Mouse (Mus musculus) sigmoid colon, adult 10 weeks (tissue): Measurements from ENCODE around the gene Ppp1r3e. TPM values are rescaled to one million over a fixed set of nuclear protein-coding genes. Genes with fewer than 3 reads are reported as not detected.

Source experiments
- polyA plus RNA-seq: library from polyadenylated mRNA; stranded (reverse); fragments of 350-450 nt; fragmentation: Illumina TruSeq; extraction: RNeasy Lipid Tissue Mini Kit (QIAGEN cat#74804); gene quantifications from one replicate; pipeline ENCODE4 v1.2.3, GENCODE M21; 2014; ENCODE audit warnings: low read depth, low replicate concordance

The Ppp1r3e gene
- 5.7 TPM for polyA plus RNA-seq

DNA sequence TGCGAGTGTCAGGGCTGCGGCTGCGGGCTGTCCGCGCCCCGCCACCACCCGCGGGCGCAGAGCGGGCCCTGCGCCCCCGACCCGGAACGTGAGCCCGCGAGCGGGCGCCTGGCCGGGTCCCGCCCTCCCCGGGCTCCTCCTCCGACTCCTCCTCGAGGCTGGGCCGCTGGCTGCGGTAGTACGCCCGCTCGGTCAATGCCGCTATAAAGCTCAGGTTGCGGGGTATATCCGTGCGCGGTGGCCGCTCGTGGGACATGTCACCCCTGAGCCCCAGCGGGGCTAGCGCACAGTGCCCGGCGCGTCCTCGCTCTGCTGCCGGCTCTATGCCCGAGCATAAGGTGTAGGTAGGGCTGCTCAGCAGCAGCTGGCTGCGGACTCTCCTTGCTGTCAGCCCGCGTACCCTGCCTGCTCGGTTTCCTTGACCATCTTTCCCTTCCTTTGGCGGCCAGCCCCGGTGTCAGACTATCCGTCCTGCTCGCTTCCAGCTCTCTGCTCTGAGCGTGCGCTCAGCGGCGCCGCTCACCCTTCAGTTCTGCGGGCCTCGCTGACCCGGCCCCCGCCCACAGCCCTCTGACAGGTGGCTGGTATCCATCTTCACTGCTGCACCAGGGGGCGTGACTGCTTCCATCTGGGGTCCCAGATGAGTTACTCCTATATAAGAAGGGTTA, at the start of gene Ppp1r3e:
TSS of gene Ppp1r3e (minus strand) at position 503 of the 668 bp plus-strand sequence.

DNA sequence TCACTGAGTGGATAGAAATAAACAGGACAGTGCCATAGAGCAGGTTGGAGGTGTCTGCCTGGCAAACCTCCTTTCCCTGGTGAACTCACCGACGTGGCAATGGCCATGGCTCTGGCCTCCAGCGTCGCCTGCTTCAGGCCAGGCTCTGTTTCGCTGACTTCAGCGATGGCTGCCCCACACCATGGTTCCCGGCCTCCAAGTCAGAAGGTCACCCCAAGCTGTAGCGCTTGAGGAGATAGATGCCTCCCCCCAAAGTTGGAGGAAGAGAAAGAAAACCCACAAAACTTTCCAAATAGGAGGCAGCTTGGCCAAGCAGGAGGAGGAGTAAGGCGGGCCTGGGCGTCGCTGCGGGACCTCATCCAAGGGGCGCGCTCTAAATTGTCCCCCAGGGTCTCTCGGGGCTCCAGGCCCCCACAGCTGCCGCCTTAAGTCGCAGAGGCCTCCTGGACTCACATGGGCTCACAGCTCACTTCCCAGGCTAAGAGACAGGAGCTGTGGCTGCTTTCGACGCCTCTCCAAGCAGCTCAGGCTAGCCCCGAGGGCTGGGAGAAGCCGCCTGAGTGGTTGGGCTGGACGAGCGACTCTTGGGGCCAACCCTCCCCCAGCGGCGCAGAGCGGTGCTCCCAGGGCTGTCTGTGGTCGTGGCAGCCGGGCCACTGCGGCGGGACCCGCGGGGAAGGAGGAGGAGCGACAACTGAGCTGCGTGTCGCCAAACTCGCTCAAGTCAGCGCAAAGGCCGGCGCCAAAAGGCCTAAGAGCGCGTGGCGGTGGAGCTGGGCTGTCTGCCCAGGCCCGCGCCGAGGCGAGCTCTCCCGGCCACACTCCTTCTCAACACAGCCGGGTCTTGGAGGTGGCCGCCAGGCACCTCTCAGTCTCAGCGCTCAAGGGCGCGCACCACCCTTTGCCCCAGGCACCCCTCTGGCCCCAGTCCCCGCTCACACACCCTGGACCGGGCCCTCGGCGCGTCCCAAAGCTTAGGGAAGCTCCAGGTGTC, 48.3 kb upstream of the Ppp1r3e start, which contains the start of gene Efs:
TSS of gene Efs (minus strand) at position 778 of the 994 bp plus-strand sequence.

DNA sequence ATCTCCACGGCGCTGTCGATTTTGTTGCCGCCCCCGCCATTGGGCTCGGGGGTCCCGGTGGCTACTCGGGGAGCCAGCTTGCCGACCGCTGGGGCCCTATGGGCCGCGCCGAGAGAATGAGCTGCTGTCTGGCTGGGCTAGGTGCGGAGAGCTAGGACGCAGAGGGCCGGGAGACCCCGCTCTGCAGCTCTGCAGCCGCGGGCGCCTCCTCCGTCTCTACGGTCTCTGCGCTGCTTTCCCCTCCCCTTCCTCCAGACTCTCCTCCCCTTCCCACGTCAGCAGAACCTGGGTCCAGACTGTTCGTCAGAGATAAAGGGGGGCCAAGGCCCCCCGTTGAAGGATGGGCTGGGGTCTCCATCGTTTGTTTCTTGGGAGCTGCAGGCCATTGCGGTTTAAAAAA, 35.5 kb upstream of the Ppp1r3e start, which contains the start of gene Slc22a17:
TSS of gene Slc22a17 (minus strand) at position 247 of the 400 bp plus-strand sequence.

DNA sequence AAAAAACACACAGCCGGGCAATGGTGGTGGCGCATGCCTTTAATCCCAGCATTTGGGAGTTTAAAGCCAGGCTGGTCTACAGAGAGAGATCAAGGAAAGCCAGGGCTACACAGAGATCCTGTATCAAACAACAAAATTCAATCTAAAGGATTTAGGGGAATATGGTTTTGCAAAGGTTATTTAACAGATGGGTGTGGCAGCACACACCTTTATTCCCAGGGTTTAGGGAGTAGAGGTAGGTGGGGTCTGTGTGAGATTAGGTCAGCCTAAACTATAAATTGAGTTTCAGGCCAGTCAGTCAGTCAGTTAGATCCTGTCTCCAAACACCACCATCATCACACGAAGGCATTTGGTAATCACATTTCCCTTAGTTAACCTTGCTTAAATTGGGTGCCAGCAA, 14.8 kb upstream of the Ppp1r3e start, which contains the start of gene Pabpn1:
TSS of gene Pabpn1 (plus strand) at position 301 of the 400 bp plus-strand sequence.

DNA sequence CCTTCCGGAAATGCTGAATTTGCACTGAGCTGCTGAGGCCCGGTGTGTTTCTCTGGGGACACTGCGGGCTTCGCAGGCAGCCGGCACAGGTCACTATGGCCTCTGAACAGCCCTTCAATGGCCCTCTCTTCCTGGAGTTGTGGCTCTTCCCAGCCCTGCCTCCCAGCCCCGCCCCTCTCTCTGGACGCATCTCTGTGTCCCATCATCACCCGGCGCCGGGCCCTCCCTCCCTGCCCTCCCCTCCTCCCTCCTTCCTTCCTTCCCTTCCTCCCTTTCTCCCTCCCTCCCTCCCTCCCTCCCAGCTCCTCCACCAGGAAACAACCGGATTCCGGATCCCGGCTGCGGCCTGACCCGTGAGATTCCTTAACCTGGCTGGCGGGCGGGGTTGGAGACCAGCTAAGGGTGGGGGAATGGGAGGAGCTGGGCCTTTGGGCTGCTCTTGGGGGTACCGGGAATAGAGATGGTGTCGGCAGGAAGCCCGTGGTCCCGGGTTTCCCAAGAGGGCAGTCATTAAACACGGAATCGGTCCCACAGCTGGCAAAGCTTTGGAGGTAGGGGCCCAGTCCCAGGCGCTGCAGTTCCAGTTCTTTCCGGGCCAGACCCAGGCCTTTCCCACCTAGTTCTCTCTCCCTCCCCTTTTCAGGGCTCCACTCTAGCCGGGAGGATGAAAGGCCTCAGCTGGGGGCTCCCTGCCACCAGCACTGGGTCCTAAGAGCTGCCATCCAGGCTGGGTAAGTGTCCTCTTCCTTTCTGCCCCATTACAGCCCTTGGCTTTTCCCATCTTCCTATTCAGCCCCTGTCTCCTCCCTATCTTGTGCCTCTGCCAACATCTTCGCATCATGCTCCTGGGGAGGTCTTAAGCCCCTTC, 6.0 kb upstream of the Ppp1r3e start, which contains the start of the genes Bcl2l2 and Gm20521:
TSS of gene Bcl2l2 (plus strand) at position 224 of the 868 bp plus-strand sequence.
TSS of gene Gm20521 (plus strand) at position 288 of the 868 bp plus-strand sequence.

DNA sequence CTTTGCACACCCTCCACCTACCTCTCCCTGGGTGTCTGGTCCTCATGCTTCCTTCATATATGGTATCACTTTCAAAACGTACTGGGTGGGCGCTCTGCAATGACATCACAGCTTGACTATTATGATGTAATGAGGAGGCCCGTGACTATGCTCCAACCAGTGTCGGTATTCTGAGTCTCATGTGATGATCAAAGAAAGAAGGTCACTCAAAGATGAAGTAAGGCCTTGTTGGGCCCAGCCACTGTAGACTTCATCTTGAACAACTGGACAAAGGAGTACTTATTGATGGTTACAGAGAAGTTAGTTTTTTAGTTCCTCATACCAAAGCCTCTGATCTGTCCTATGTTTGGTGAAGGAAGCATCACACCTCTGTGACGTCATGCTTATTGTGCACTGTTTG, 6.5 kb downstream of the Ppp1r3e start, which contains the start of gene Homez:
TSS of gene Homez (minus strand) at position 101 of the 400 bp plus-strand sequence.

Other genes with a start within 250 kb of the Ppp1r3e start
- gene Gm17606, start 236.6 kb downstream of the Ppp1r3e start, polyA plus RNA-seq = not detected
- gene Cdh24, start 236.2 kb downstream of the Ppp1r3e start, polyA plus RNA-seq = 0.32 TPM
- 22.7 TPM for gene 1700123O20Rik, start 191.3 kb downstream of the Ppp1r3e start, polyA plus RNA-seq
- gene Acin1, start 190.6 kb downstream of the Ppp1r3e start, polyA plus RNA-seq = 196 TPM
- gene Gm29776, start 178.7 kb downstream of the Ppp1r3e start, polyA plus RNA-seq = not detected
- gene Cebpe, start 165.4 kb downstream of the Ppp1r3e start, polyA plus RNA-seq = not detected
- gene Slc7a8, start 95.6 kb downstream of the Ppp1r3e start, polyA plus RNA-seq = 2.9 TPM
- not detected for gene Rnf212b, start 63.4 kb downstream of the Ppp1r3e start, polyA plus RNA-seq
- gene Homez, start 6.6 kb downstream of the Ppp1r3e start, polyA plus RNA-seq = 7.2 TPM
- 24.1 TPM for gene Bcl2l2, start 5.8 kb upstream of the Ppp1r3e start, polyA plus RNA-seq
- not detected for gene Gm20521, start 5.9 kb upstream of the Ppp1r3e start, polyA plus RNA-seq
- 56.1 TPM for gene Pabpn1, start 14.9 kb upstream of the Ppp1r3e start, polyA plus RNA-seq
- 0.41 TPM for gene Slc22a17, start 35.6 kb upstream of the Ppp1r3e start, polyA plus RNA-seq
- gene Efs, start 48.6 kb upstream of the Ppp1r3e start, polyA plus RNA-seq = 0.28 TPM
- gene Il25, start 55.1 kb upstream of the Ppp1r3e start, polyA plus RNA-seq = not detected
- gene Cmtm5, start 58.7 kb upstream of the Ppp1r3e start, polyA plus RNA-seq = not detected
- gene Myh6, start 89.4 kb upstream of the Ppp1r3e start, polyA plus RNA-seq = not detected
- not detected for gene Gm17428, start 99.4 kb upstream of the Ppp1r3e start, polyA plus RNA-seq
- not detected for gene Myh7, start 117.1 kb upstream of the Ppp1r3e start, polyA plus RNA-seq
- gene Ngdn, start 137.9 kb upstream of the Ppp1r3e start, polyA plus RNA-seq = 7.9 TPM
- gene Zfhx2, start 214.8 kb upstream of the Ppp1r3e start, polyA plus RNA-seq = 0.54 TPM
- gene Thtpa, start 217.2 kb upstream of the Ppp1r3e start, polyA plus RNA-seq = 6.0 TPM
- 8.4 TPM for gene Ap1g2, start 229.0 kb upstream of the Ppp1r3e start, polyA plus RNA-seq
- 1.5 TPM for gene Jph4, start 239.4 kb upstream of the Ppp1r3e start, polyA plus RNA-seq